Mouse (Mus musculus) stomach, embryonic 15.5 days (tissue): ENCODE results near the gene Acvrl1. TPM values are rescaled to one million over a fixed set of nuclear protein-coding genes. Genes with fewer than 3 reads are reported as not detected.

Experiments used
- ATAC-seq: fragments of 200-750 bp; cut with Nextera tagmentation; 2 replicates; pipeline ENCODE4 v1.8.0; 2017; ENCODE audit warnings: low read depth, moderate number of reproducible peaks, moderate TSS enrichment; ENCODE audit not compliant: insufficient read depth, low FRiP score
- H3K27ac ChIP-seq: fragments of 300-500 bp; sonication (generic); 2 replicates; pipeline ENCODE4 v1.5.1; 2015; ENCODE audit warnings: mild to moderate bottlenecking, inconsistent platforms
- H3K27me3 ChIP-seq: fragments of 300-500 bp; sonication (generic); replicated peaks from 2 replicates; pipeline ENCODE4 v1.6.1; 2015; ENCODE audit warnings: inconsistent platforms
- H3K36me3 ChIP-seq: fragments of 300-500 bp; sonication (generic); 2 replicates; pipeline ENCODE4 v1.6.1; 2015; ENCODE audit warnings: inconsistent platforms
- H3K4me1 ChIP-seq: fragments of 300-500 bp; sonication (generic); 2 replicates; pipeline ENCODE4 v1.6.1; 2015; ENCODE audit warnings: inconsistent platforms
- H3K4me2 ChIP-seq: fragments of 300-500 bp; sonication (generic); 2 replicates; pipeline ENCODE4 v1.6.1; 2015; ENCODE audit warnings: mild to moderate bottlenecking, inconsistent platforms
- H3K4me3 ChIP-seq: fragments of 300-500 bp; sonication (generic); replicated peaks from 2 replicates; pipeline ENCODE4 v1.5.1; 2015; ENCODE audit warnings: inconsistent platforms
- H3K9ac ChIP-seq: fragments of 300-500 bp; sonication (generic); 2 replicates; pipeline ENCODE4 v1.6.1; 2015; ENCODE audit warnings: inconsistent platforms
- H3K9me3 ChIP-seq: fragments of 300-500 bp; sonication (generic); 2 replicates; pipeline ENCODE4 v1.6.1; 2016; ENCODE audit warnings: inconsistent platforms
- WGBS: fragments of 180-500 bp; shearing (Covaris S2); methylation state at CpG from one replicate; pipeline ENCODE4 v1.1.7; 2015; 5-methylcytosine and 5-hydroxymethylcytosine counted together
- polyA plus RNA-seq: library from polyadenylated mRNA; unstranded; fragments of >200 nt; fragmentation: Nextera tagmentation; extraction: Ambion mirVana; gene quantifications from 2 replicates; pipeline ENCODE4 v1.2.1, GENCODE M21; 2015

The Acvrl1 gene
- polyA plus RNA-seq, 1 experiment from 2014 or later = 28.4 TPM

GRCm38 (mm10) chr15:101092829-101093648, 35.3 kb upstream of the Acvrl1 start:
- H3K4me3 ChIP-seq = no peak overlapping the region
- no peaks in the 10 kb centered on the region for H3K36me3 ChIP-seq
- H3K9me3 ChIP-seq = no peaks in the 10 kb centered on the region
- H3K4me2 ChIP-seq = peak overlapping the region; percentile 17
- no peak for ATAC-seq
- H3K4me1 ChIP-seq = peaks cover 13% of the 10 kb centered on the region
- 37% methylated on average over 25 of the region's 25 CpGs for WGBS
- H3K9ac ChIP-seq = no peak overlapping the region
- H3K27me3 ChIP-seq = no peaks in the 10 kb centered on the region
- no peak overlapping the region for H3K27ac ChIP-seq

- no peak overlapping the region for H3K4me3 ChIP-seq
- WGBS = 56% methylated on average over 6 of the region's 6 CpGs
- H3K9me3 ChIP-seq = no peaks in the 10 kb centered on the region
- H3K9ac ChIP-seq = no peak overlapping the region
- no peaks in the 10 kb centered on the region for H3K36me3 ChIP-seq
- H3K4me2 ChIP-seq = no peak overlapping the region
- peaks cover 15% of the 10 kb centered on the region for H3K4me1 ChIP-seq
- no peak for ATAC-seq
- H3K27me3 ChIP-seq = 0 out of 2 replicates have a peak, but pooled peaks cover 2% of the 10 kb centered on the region
- H3K27ac ChIP-seq = no peak overlapping the region
These were observed 34.3 kb upstream of the Acvrl1 start for GRCm38 (mm10) chr15:101093988-101094387.

DNA sequence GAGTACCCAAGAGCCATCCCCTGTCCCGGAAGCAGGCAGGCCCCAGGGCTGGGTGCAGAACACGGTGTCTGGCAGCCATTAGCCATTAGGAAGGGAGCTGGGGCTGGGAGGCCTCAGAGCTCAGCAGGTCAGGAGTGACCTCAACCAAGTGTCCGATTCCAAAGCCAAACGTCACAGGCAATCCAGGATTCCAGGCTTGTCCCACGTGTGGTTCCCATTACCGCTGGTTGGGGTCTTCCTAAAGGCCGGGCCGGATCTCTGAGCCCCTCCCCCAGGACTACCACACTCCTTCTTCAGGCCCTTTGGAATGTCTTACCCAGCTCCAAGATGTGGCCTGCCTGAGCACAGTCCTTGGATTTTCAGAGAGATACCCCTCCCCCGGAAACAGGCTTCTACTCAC, 33.3 kb upstream of the Acvrl1 start:
- H3K4me1 ChIP-seq = peaks cover 15% of the 10 kb centered on the region
- H3K4me2 ChIP-seq = no peak overlapping the region
- 0 out of 2 replicates have a peak, but pooled peaks cover 3% of the 10 kb centered on the region for H3K27me3 ChIP-seq
- 57% methylated on average over 9 of the region's 9 CpGs for WGBS
- ATAC-seq = no peak
- H3K36me3 ChIP-seq = no peaks in the 10 kb centered on the region
- no peak overlapping the region for H3K27ac ChIP-seq
- H3K9me3 ChIP-seq = no peaks in the 10 kb centered on the region
- H3K9ac ChIP-seq = no peak overlapping the region
- no peak overlapping the region for H3K4me3 ChIP-seq

DNA sequence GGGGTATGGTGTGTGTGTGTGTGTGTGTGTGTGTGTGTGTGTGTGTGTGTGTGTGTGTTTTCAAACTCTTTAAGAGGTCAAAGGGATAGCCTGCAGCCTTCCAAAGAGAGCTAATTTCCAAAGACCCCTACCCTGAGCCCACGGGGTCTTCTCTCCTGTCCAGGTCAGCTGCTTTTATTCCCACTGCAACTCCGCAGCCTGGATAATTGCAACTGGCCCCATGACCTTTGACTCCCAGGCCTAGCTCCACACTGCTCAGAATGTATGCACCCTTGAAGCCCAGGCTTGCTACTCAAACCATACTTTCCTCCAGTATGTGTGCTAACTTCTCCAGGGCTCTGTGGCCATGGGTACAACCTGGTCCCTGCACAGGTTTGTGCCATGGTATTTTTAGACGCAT, 32.9 kb upstream of the Acvrl1 start:
- 64% methylated on average over 3 of the region's 3 CpGs for WGBS
- H3K36me3 ChIP-seq = no peaks in the 10 kb centered on the region
- no peak overlapping the region for H3K9ac ChIP-seq
- no peak for ATAC-seq
- no peaks in the 10 kb centered on the region for H3K9me3 ChIP-seq
- H3K4me1 ChIP-seq = peaks cover 15% of the 10 kb centered on the region
- H3K27me3 ChIP-seq = 0 out of 2 replicates have a peak, but pooled peaks cover 3% of the 10 kb centered on the region
- H3K4me2 ChIP-seq = no peak overlapping the region
- H3K4me3 ChIP-seq = no peak overlapping the region
- H3K27ac ChIP-seq = no peak overlapping the region

- Histone ChIP-seq H3K9me3 (no peaks in the 10 kb centered on the region), H3K36me3 (no peaks in the 10 kb centered on the region), H3K4me2 (peak overlapping the region; percentile 43), H3K27me3 (0 out of 2 replicates have a peak, but pooled peaks cover 3% of the 10 kb centered on the region), H3K4me3 (no peak overlapping the region), H3K9ac (no peak overlapping the region), H3K27ac (no peak overlapping the region), H3K4me1 (peaks cover 6% of the 10 kb centered on the region)
- ATAC-seq = no peak
- WGBS = 13% methylated on average over 28 of the region's 28 CpGs
These were observed 30.2 kb upstream of the Acvrl1 start for GRCm38 (mm10) chr15:101097985-101098651.

DNA sequence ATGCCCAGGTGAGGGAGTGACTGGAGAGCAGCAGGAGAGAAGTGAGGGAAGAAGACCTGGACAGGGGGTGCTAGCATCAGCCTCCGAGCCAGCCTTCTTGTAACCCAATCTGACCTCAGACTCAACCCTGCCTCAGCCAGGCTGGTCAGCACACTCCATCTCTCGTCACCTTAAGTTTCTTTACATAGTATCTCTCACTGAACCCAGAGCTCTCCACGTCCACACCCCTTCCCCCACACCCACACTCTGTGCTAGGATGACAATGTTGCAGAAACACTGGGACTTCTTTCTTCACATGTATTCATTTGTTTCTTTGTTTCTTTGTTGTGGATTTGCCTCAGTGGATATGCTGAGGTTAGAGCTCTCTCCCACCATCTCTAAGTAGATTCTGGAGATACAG, 27.3 kb upstream of the Acvrl1 start:
- 0 out of 2 replicates have a peak, but pooled peaks cover 3% of the 10 kb centered on the region for H3K27me3 ChIP-seq
- no peak overlapping the region for H3K4me3 ChIP-seq
- peaks cover 9% of the 10 kb centered on the region for H3K4me1 ChIP-seq
- no peak overlapping the region for H3K27ac ChIP-seq
- no peaks in the 10 kb centered on the region for H3K36me3 ChIP-seq
- ATAC-seq = no peak
- no peak overlapping the region for H3K4me2 ChIP-seq
- no peaks in the 10 kb centered on the region for H3K9me3 ChIP-seq
- WGBS = 73% methylated on average over 3 of the region's 3 CpGs
- no peak overlapping the region for H3K9ac ChIP-seq

DNA sequence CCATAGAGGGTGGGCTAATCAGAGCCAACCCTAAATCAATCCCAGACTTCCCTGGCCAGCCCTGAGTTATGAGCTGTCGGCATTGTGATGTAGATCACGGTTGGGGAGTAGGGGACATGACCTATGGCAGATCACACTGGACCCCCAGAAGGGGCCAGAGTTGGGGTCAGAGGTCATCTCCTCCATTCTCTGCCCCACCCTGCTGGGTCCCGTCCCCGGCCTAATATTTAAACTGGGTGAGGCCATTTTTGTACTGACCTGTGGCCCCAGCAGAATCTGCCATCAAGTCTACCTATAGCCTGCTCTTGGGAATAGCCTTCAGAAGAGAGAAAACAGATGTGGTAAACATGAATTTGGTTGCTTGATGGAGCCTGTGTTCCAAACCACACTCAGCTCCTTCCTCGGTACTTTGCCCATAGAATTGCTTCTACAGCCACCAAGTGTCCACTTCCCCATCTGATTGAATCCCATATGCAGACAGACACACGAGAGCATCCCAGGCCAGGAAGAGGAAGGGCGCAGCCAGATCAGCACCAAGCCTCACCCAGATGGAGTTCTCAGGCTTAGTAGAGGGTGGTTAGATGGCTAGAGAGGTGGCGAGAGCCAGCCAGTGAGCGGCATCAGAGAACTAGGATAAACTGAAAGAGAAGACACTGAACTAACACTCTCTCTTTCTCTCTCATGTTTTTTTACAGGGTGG, 24.6 kb upstream of the Acvrl1 start:
- 0 out of 2 replicates have a peak, but pooled peaks cover 3% of the 10 kb centered on the region for H3K27me3 ChIP-seq
- no peak for ATAC-seq
- H3K9me3 ChIP-seq = no peaks in the 10 kb centered on the region
- peaks cover 3% of the 10 kb centered on the region; the same call in 1 of the 2 replicates for H3K4me1 ChIP-seq
- 74% methylated on average over 9 of the region's 9 CpGs for WGBS
- H3K36me3 ChIP-seq = no peaks in the 10 kb centered on the region
- H3K4me3 ChIP-seq = no peak overlapping the region
- no peak overlapping the region for H3K9ac ChIP-seq
- H3K27ac ChIP-seq = no peak overlapping the region
- no peak overlapping the region for H3K4me2 ChIP-seq

DNA sequence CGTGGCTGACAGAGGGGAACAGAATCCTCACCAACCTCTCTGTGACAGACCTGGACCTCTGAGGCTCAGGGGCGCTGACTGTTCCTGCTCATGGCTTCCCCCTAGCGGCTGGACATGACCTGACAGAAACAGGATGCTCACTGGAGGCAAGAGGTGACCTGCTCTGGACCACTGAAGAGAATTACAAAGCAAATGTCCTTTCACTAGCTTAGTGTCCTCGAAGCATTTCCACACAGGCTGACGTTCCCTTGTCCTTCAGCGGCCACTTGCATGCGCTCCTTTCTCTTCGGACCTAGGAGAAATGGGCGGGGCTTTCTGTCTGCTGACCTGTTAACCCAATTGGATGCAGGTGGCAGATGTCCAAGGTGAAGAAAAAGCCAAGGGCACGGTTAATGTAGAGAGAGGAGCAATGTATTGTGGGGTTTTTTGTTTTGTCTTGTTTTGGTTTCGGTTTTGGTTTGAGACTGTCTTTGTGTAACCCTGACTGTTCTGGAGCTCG, 22.8 kb upstream of the Acvrl1 start:
- H3K36me3 ChIP-seq = no peaks in the 10 kb centered on the region
- peak overlapping the region; percentile 8; the same call in 1 of the 2 replicates for H3K4me3 ChIP-seq
- H3K4me2 ChIP-seq = peak overlapping the region; percentile 40
- 16% methylated on average over 12 of the region's 12 CpGs for WGBS
- no peaks in the 10 kb centered on the region for H3K9me3 ChIP-seq
- H3K27ac ChIP-seq = no peak overlapping the region
- peak; percentile 57; the same call in 1 of the 2 replicates for ATAC-seq
- H3K9ac ChIP-seq = no peak overlapping the region
- no peaks in the 10 kb centered on the region for H3K27me3 ChIP-seq
- peaks cover 3% of the 10 kb centered on the region; the same call in 1 of the 2 replicates for H3K4me1 ChIP-seq

- Histone ChIP-seq H3K27me3 (no peaks in the 10 kb centered on the region), H3K36me3 (no peaks in the 10 kb centered on the region), H3K4me2 (peak overlapping the region; percentile 40; the same call in 1 of the 2 replicates), H3K9ac (no peak overlapping the region), H3K9me3 (no peaks in the 10 kb centered on the region), H3K27ac (no peak overlapping the region), H3K4me3 (no peak overlapping the region), H3K4me1 (peaks cover 3% of the 10 kb centered on the region; the same call in 1 of the 2 replicates)
- 84% methylated on average over 10 of the region's 10 CpGs for WGBS
- ATAC-seq = no peak
These were observed 22.3 kb upstream of the Acvrl1 start for GRCm38 (mm10) chr15:101106011-101106410.

DNA sequence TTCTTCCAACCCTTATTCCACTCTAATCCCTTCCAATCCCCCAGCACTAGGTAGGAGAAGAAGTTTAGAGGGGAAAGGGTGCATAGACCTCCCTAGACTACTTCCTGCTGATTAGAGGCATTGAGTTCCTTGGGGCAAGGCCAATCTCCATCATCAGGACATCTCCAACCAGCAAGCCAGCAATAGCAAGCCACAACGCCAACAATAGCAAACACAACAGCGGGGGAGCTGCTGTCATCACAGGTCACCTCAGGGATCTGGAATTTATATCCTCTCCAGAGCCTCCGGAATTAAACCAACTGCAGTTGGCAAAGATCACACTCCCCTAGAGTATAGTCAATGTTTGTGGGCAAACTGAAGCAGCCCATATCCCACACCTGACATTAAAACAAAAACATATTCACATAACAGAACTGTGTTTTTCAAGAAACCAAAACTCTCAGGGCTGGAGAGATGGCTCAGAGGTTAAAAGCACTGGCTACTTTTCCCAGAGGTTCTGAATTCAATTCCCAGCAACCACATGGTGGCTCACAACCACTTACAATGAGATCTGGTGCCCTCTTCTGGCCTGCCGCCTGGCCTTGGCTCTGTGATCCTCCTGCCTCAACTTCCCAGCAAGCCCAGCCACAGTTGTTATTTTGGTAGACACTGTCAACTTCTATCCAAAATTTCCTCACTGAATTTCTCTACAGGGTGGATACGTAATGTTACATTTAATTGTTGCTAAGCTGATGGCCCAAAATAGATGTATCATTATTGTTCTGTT, 20.2 kb upstream of the Acvrl1 start:
- Histone ChIP-seq H3K27ac (no peak overlapping the region), H3K27me3 (no peaks in the 10 kb centered on the region), H3K9ac (no peak overlapping the region), H3K4me2 (no peak overlapping the region), H3K9me3 (no peaks in the 10 kb centered on the region), H3K4me3 (no peak overlapping the region), H3K36me3 (no peaks in the 10 kb centered on the region), H3K4me1 (peaks cover 3% of the 10 kb centered on the region; the same call in 1 of the 2 replicates)
- WGBS = 88% methylated on average over 5 of the region's 5 CpGs
- no peak for ATAC-seq

DNA sequence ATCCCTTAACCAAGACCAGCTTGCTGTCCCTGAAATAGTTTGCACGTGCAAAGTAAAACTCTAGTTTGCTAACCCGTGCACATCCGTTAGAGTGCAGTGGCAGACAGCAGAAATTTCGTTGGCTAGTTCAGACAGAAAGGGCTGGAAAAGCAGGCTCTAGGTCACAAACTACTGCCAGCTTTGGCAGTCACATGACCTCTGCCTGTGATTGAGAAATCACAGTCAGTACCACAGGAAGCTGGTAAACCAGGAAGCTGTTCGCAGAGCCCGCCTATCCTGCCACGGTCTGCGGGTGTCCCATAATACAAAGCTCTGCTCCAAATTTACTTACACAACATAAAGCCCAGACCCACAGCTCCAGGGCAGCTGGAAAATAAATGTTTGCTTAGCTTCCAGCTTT, 15.1 kb upstream of the Acvrl1 start:
- WGBS = 41% methylated on average over 8 of the region's 8 CpGs
- Histone ChIP-seq H3K9me3 (no peaks in the 10 kb centered on the region), H3K4me1 (no peaks in the 10 kb centered on the region), H3K27me3 (no peaks in the 10 kb centered on the region), H3K4me3 (no peak overlapping the region), H3K27ac (peak overlapping the region; percentile 71), H3K4me2 (no peak overlapping the region), H3K9ac (no peak overlapping the region), H3K36me3 (no peaks in the 10 kb centered on the region)
- ATAC-seq = peak; percentile 76
